Mouse (Mus musculus) kidney, embryonic 14.5 days (tissue): ENCODE data around the gene Spryd4. TPM values are rescaled to one million over a fixed set of nuclear protein-coding genes. Genes with fewer than 3 reads are reported as not detected.
"Not testable (repeated sequence)": the region's sequence is repeated elsewhere in the genome, so short reads cannot be mapped to it uniquely, and the experiment has no call there.

Experiments used
- ATAC-seq: fragments of 200-750 bp; cut with Nextera tagmentation; 2 replicates; pipeline ENCODE4 v1.8.0; 2017; ENCODE audit warnings: moderate number of reproducible peaks, mild to moderate bottlenecking, moderate TSS enrichment, moderate library complexity; ENCODE audit not compliant: low FRiP score, low TSS enrichment
- H3K27ac ChIP-seq: fragments of 300-500 bp; sonication (generic); 2 replicates; pipeline ENCODE4 v1.5.1; 2014; ENCODE audit warnings: low read depth, mild to moderate bottlenecking, low read length, moderate library complexity, mixed read lengths
- H3K27me3 ChIP-seq: fragments of 300-500 bp; sonication (generic); 2 replicates; pipeline ENCODE4 v1.6.1; 2014; ENCODE audit warnings: mild to moderate bottlenecking, low read length; ENCODE audit not compliant: control insufficient read depth, insufficient read depth
- H3K36me3 ChIP-seq: fragments of 300-500 bp; sonication (generic); 2 replicates; pipeline ENCODE4 v1.6.1; 2014; ENCODE audit warnings: low read length, mixed read lengths; ENCODE audit not compliant: control insufficient read depth, insufficient read depth
- H3K4me1 ChIP-seq: fragments of 300-500 bp; sonication (generic); 2 replicates; pipeline ENCODE4 v1.6.1; 2014; ENCODE audit warnings: low read length, mixed read lengths; ENCODE audit not compliant: control insufficient read depth, insufficient read depth
- H3K4me2 ChIP-seq: fragments of 300-500 bp; sonication (generic); replicated peaks from 2 replicates; pipeline ENCODE4 v1.6.1; 2014; ENCODE audit warnings: low read depth, mild to moderate bottlenecking, low read length
- H3K4me3 ChIP-seq: fragments of 300-500 bp; sonication (generic); 2 replicates; pipeline ENCODE4 v1.5.1; 2014; ENCODE audit warnings: mild to moderate bottlenecking, low read length
- H3K9ac ChIP-seq: fragments of 300-500 bp; sonication (generic); 2 replicates; pipeline ENCODE4 v1.6.1; 2014; ENCODE audit warnings: low read depth, mild to moderate bottlenecking, low read length, moderate library complexity
- H3K9me3 ChIP-seq: fragments of 300-500 bp; sonication (generic); 2 replicates; pipeline ENCODE4 v1.6.1; 2016; ENCODE audit warnings: low read length; ENCODE audit not compliant: control insufficient read depth
- WGBS: fragments of 180-500 bp; shearing (Covaris S2); extraction: QIAGEN DNeasy Blood & Tissue Kit; methylation state at CpG from one replicate; pipeline ENCODE4 v1.1.7; 2014; 5-methylcytosine and 5-hydroxymethylcytosine counted together
- polyA plus RNA-seq: library from polyadenylated mRNA; unstranded; fragments of >200 nt; fragmentation: Nextera tagmentation; extraction: Ambion mirVana; gene quantifications from 2 replicates; pipeline ENCODE4 v1.2.1, GENCODE M21; 2014

Gene Spryd4
- polyA plus RNA-seq, 1 experiment from 2014 or later = 34.8 TPM

GRCm38 (mm10) chr10:128218387-128219117 lies 6.9 kb upstream of the Spryd4 start:
- no peaks in the 10 kb centered on the region for H3K9me3 ChIP-seq
- H3K4me1 ChIP-seq = no peaks in the 10 kb centered on the region
- H3K36me3 ChIP-seq = no peaks in the 10 kb centered on the region
- no peak overlapping the region for H3K9ac ChIP-seq
- H3K27me3 ChIP-seq = 0 out of 2 replicates have a peak, but pooled peaks cover 4% of the 10 kb centered on the region
- no peak overlapping the region for H3K27ac ChIP-seq
- no peak overlapping the region for H3K4me2 ChIP-seq
- H3K4me3 ChIP-seq = no peak overlapping the region
- 91% methylated on average over 18 of the region's 18 CpGs for WGBS
- ATAC-seq = no peak

GRCm38 (mm10) chr10:128214981-128215380 lies 3.4 kb upstream of the Spryd4 start:
- Histone ChIP-seq H3K36me3 (peaks cover 5% of the 10 kb centered on the region), H3K4me2 (no peak overlapping the region), H3K27ac (no peak overlapping the region), H3K9ac (no peak overlapping the region), H3K9me3 (no peaks in the 10 kb centered on the region), H3K4me1 (peaks cover 8% of the 10 kb centered on the region; the same call in 1 of the 2 replicates), H3K4me3 (no peak overlapping the region), H3K27me3 (0 out of 2 replicates have a peak, but pooled peaks cover 6% of the 10 kb centered on the region)
- no peak for ATAC-seq
- WGBS = 88% methylated on average over 5 of the region's 5 CpGs

DNA sequence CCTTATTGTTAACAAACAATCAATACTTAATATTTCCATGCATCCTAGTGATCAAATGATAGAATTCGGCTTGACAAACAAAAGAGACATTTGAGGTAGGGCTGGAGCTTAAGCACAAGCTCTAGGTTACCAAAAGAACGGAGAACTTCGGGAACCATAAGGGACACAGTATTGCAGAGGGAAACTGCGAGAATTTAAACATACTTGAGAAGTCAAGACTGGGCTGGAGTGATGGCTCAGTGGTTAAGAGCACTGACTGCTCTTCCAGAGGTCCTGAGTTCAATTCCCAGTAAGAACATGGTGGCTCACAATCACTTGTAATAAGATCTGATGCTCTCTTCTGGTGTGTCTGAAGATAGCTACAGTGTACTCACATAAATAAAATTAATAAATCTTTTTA lies 2.5 kb upstream of the Spryd4 start:
- H3K9ac ChIP-seq, H3K4me3 ChIP-seq, H3K27me3 ChIP-seq, H3K9me3 ChIP-seq, H3K27ac ChIP-seq, ATAC-seq, H3K4me1 ChIP-seq, H3K4me2 ChIP-seq, H3K36me3 ChIP-seq: not testable (repeated sequence)
- 85% methylated on average over 4 of the region's 4 CpGs for WGBS

GRCm38 (mm10) chr10:128212871-128213323 lies 1.3 kb upstream of the Spryd4 start:
- Histone ChIP-seq H3K4me3 (peak overlapping the region; percentile 32), H3K36me3 (peaks cover 5% of the 10 kb centered on the region), H3K9ac (peak overlapping the region; percentile 45; the same call in 1 of the 2 replicates), H3K27me3 (0 out of 2 replicates have a peak, but pooled peaks cover 6% of the 10 kb centered on the region), H3K9me3 (no peaks in the 10 kb centered on the region), H3K27ac (no peak overlapping the region), H3K4me2 (peak overlapping the region; percentile 54), H3K4me1 (peaks cover 8% of the 10 kb centered on the region; the same call in 1 of the 2 replicates)
- ATAC-seq = peak; percentile 53
- 2% methylated on average over 18 of the region's 18 CpGs for WGBS

GRCm38 (mm10) chr10:128212148-128212547 lies 541 bp upstream of the Spryd4 start:
- 0 out of 2 replicates have a peak, but pooled peaks have one; percentile 10 for ATAC-seq
- H3K9me3 ChIP-seq = no peaks in the 10 kb centered on the region
- H3K27ac ChIP-seq = 0 out of 2 replicates have a peak overlapping the region, but pooled peaks have one; percentile 6
- H3K4me1 ChIP-seq = peaks cover 8% of the 10 kb centered on the region; the same call in 1 of the 2 replicates
- WGBS = 58% methylated on average over 6 of the region's 6 CpGs
- 0 out of 2 replicates have a peak, but pooled peaks cover 6% of the 10 kb centered on the region for H3K27me3 ChIP-seq
- peak overlapping the region; percentile 92 for H3K4me2 ChIP-seq
- H3K9ac ChIP-seq = 0 out of 2 replicates have a peak overlapping the region, but pooled peaks have one; percentile 70
- H3K4me3 ChIP-seq = peak overlapping the region; percentile 84
- H3K36me3 ChIP-seq = peaks cover 5% of the 10 kb centered on the region

DNA sequence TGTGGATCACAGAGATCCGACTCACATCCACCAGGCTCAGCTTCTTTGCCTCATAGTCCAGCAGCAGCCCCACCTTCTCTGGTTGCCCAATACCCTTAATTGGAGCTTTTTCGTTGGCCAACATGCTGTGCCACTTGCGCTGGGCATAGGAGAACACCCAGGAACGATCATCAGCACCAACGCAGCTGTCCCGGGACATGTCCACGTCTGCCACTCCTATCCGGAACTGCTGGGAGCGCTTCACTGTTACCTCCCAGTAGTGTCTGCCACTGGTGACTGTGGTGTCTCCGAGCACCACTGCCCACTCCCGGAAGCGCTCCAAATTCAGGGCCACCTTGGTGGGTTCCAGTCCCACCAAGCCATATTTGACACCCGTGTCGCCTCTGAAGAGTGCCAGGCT lies 653 bp downstream of the Spryd4 start:
- Histone ChIP-seq H3K9ac (peak overlapping the region; percentile 70), H3K4me1 (peaks cover 8% of the 10 kb centered on the region; the same call in 1 of the 2 replicates), H3K36me3 (peaks cover 14% of the 10 kb centered on the region), H3K27me3 (0 out of 2 replicates have a peak, but pooled peaks cover 6% of the 10 kb centered on the region), H3K4me2 (peak overlapping the region; percentile 92), H3K9me3 (no peaks in the 10 kb centered on the region), H3K4me3 (peak overlapping the region; percentile 84), H3K27ac (no peak overlapping the region)
- ATAC-seq = no peak; the same call in 1 of the 2 replicates
- WGBS = 23% methylated on average over 14 of the region's 14 CpGs

- ATAC-seq = no peak
- Histone ChIP-seq H3K36me3 (peaks cover 14% of the 10 kb centered on the region), H3K27ac (no peak overlapping the region), H3K4me2 (no peak overlapping the region), H3K9me3 (no peaks in the 10 kb centered on the region), H3K27me3 (0 out of 2 replicates have a peak, but pooled peaks cover 6% of the 10 kb centered on the region), H3K4me3 (no peak overlapping the region), H3K4me1 (peaks cover 8% of the 10 kb centered on the region; the same call in 1 of the 2 replicates), H3K9ac (no peak overlapping the region)
- WGBS = 92% methylated on average over 2 of the region's 2 CpGs
Observed at GRCm38 (mm10) chr10:128210131-128210530, 1.5 kb downstream of the Spryd4 start.

- 93% methylated on average over 11 of the region's 11 CpGs for WGBS
- no peak overlapping the region for H3K9ac ChIP-seq
- H3K4me2 ChIP-seq = no peak overlapping the region
- peaks cover 14% of the 10 kb centered on the region for H3K36me3 ChIP-seq
- H3K27ac ChIP-seq = no peak overlapping the region
- no peak for ATAC-seq
- peaks cover 8% of the 10 kb centered on the region; the same call in 1 of the 2 replicates for H3K4me1 ChIP-seq
- 0 out of 2 replicates have a peak, but pooled peaks cover 6% of the 10 kb centered on the region for H3K27me3 ChIP-seq
- no peaks in the 10 kb centered on the region for H3K9me3 ChIP-seq
- H3K4me3 ChIP-seq = no peak overlapping the region
Observed at GRCm38 (mm10) chr10:128209311-128210009, 2.1 kb downstream of the Spryd4 start.
